Mouse (Mus musculus) heart, adult 18-20 months (tissue): ENCODE measurements at regions not wholly inside any gene's neighbourhood (a gene's known extent, or its start where the extent isn't known, plus 50 kb on each side); places are given as distances from the start of the nearest gene placed in this dataset.
"Not testable (repeated sequence)": the region's sequence is repeated elsewhere in the genome, so short reads cannot be mapped to it uniquely, and the experiment has no call there.

Source experiments
- DNase-seq, 2 experiments: peaks; one replicate each; pipeline ENCODE4 v3.0.0; 2021 to 2022; ENCODE audit warnings: mixed read lengths in 1 of 2

GRCm38 (mm10) chr12:14242720-14243119, 90.9 kb upstream of the Fam84a start:
- not testable (repeated sequence) for DNase-seq

GRCm38 (mm10) chr12:14237699-14238098, 85.8 kb upstream of the Fam84a start:
- DNase-seq, result no peak

- DNase-seq, result no peak
Measured at GRCm38 (mm10) chr12:14235351-14235750, 83.5 kb upstream of the Fam84a start.

GRCm38 (mm10) chr12:14212618-14213017, 60.8 kb upstream of the Fam84a start:
- DNase-seq, result no peak

GRCm38 (mm10) chr12:14209881-14210280, 58.0 kb upstream of the Fam84a start:
- no peak for DNase-seq

GRCm38 (mm10) chr12:14207288-14207687, 55.4 kb upstream of the Fam84a start:
- no peak for DNase-seq

- DNase-seq, result no peak
Measured at GRCm38 (mm10) chr12:14204491-14204890, 52.6 kb upstream of the Fam84a start.
